Mouse (Mus musculus) cerebellum, adult 2 months (tissue): ENCODE measurements around the gene Dnaaf2. TPM values are rescaled to one million over a fixed set of nuclear protein-coding genes. Genes with fewer than 3 reads are reported as not detected.

Source experiments
- DNase-seq, 2 experiments: peaks; one replicate each; pipeline ENCODE4 v3.0.0; 2021
- H3K27ac ChIP-seq: fragments of 200-500 bp; 2 replicates; pipeline ENCODE4 v1.5.1; 2012; ENCODE audit warnings: low read length, control low read depth, inconsistent platforms; ENCODE audit not compliant: insufficient read depth
- H3K27me3 ChIP-seq: fragments of 200-500 bp; 2 replicates; pipeline ENCODE4 v1.6.1; 2012; ENCODE audit warnings: inconsistent platforms, mild to moderate bottlenecking, low read length, moderate library complexity; ENCODE audit not compliant: control insufficient read depth, insufficient read depth
- H3K4me1 ChIP-seq: fragments of 200-500 bp; 2 replicates; pipeline ENCODE4 v1.6.1; 2011; ENCODE audit warnings: low read length; ENCODE audit not compliant: control insufficient read depth, insufficient read depth
- H3K4me3 ChIP-seq: fragments of 200-500 bp; replicated peaks from 2 replicates; pipeline ENCODE3; 2011; ENCODE audit warnings: mild to moderate bottlenecking, low read depth, low read length, control low read depth; ENCODE audit not compliant: insufficient read depth
- CTCF ChIP-seq: fragments of 200-500 bp; IDR thresholded peaks from 2 replicates; pipeline ENCODE4 v1.5.1; 2011; ENCODE audit warnings: low read depth, mild to moderate bottlenecking, control low read depth, low read length, moderate library complexity, borderline replicate concordance; ENCODE audit not compliant: insufficient read depth
- POLR2A ChIP-seq: fragments of 200-500 bp; IDR thresholded peaks from 2 replicates; pipeline ENCODE4 v1.6.1; 2011; ENCODE audit warnings: low read length, control low read depth, borderline replicate concordance; ENCODE audit not compliant: insufficient read depth
- WGBS: fragments of 180-500 bp; shearing (Covaris S2); methylation state at CpG from one replicate; pipeline ENCODE4 v1.1.7; 2018; 5-methylcytosine and 5-hydroxymethylcytosine counted together
- polyA plus RNA-seq: library from polyadenylated mRNA; depleted of rRNA; stranded (reverse); fragments of >200 nt; gene quantifications from 2 replicates; pipeline ENCODE4 v1.2.3, GENCODE M21; 2012

Gene Dnaaf2
- polyA plus RNA-seq, 1 experiment, result 2.6 TPM

- H3K4me3 ChIP-seq, result no peak overlapping the region
- TF ChIP-seq CTCF (no peak), POLR2A (no peak)
- 93% methylated on average over 2 of the region's 2 CpGs for WGBS
- no peak for DNase-seq
- no peaks in the 10 kb centered on the region for H3K27me3 ChIP-seq
- no peak overlapping the region for H3K27ac ChIP-seq
- no peaks in the 10 kb centered on the region for H3K4me1 ChIP-seq
Observed at GRCm38 (mm10) chr12:69208520-69208919, 10.3 kb upstream of the Dnaaf2 start.

- H3K27ac ChIP-seq, result no peak overlapping the region
- WGBS, result 90% methylated on average over 7 of the region's 7 CpGs
- TF ChIP-seq CTCF, result no peak
- TF ChIP-seq POLR2A, result no peak
- no peak for DNase-seq
- no peak overlapping the region for H3K4me3 ChIP-seq
- no peaks in the 10 kb centered on the region for H3K27me3 ChIP-seq
- no peaks in the 10 kb centered on the region for H3K4me1 ChIP-seq
Observed at GRCm38 (mm10) chr12:69207926-69208325, 9.7 kb upstream of the Dnaaf2 start.

- WGBS, result 97% methylated on average over 8 of the region's 8 CpGs
- DNase-seq, result no peak
- Histone ChIP-seq H3K4me1 (no peaks in the 10 kb centered on the region), H3K4me3 (no peak overlapping the region), H3K27ac (no peak overlapping the region), H3K27me3 (no peaks in the 10 kb centered on the region)
- TF ChIP-seq CTCF (no peak), POLR2A (no peak)
Observed at GRCm38 (mm10) chr12:69207396-69207795, 9.2 kb upstream of the Dnaaf2 start.

- Histone ChIP-seq H3K27ac (no peak within 1 kb of the TSS), H3K4me1 (no peaks in the 10 kb centered on the region), H3K4me3 (no peak within 1 kb of the TSS), H3K27me3 (no peaks in the 10 kb centered on the region)
- WGBS, result 75% methylated on average over 16 of the region's 16 CpGs
- no peak for TF ChIP-seq CTCF
- DNase-seq, result no peak
Observed at GRCm38 (mm10) chr12:69204052-69204833, 6.0 kb upstream of the Dnaaf2 start, which contains the start of gene Gm49384. Gene Gm49384, minus strand, starts transcription at chr12:69204267.

DNA sequence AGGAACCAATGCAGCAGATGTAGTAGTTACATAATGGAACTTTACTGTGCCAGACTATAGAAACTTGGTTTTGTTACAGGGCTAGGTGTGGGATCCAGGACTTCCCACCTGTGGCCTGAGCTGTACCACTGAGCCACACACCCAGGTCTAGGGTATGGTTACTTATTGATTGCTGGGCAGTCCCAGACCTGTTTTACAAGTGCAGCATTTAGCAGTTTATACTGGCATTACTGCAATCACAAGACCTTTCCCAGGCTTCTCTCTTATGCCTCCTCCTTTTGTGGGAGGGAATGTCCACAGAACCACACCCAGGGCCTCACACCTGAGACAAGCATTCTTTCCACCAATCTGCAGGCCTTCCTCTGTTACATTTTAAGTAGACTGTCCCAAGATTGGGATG, 756 bp upstream of the Dnaaf2 start:
- DNase-seq, result no peak
- Histone ChIP-seq H3K4me3 (no peak overlapping the region), H3K4me1 (peaks cover 4% of the 10 kb centered on the region; the same call in 1 of the 2 replicates), H3K27me3 (no peaks in the 10 kb centered on the region), H3K27ac (no peak overlapping the region)
- TF ChIP-seq CTCF, result no peak
- no peak for TF ChIP-seq POLR2A

- Histone ChIP-seq H3K4me3 (peak overlapping the region; percentile 83), H3K4me1 (peaks cover 4% of the 10 kb centered on the region; the same call in 1 of the 2 replicates), H3K27ac (peak overlapping the region; percentile 74), H3K27me3 (no peaks in the 10 kb centered on the region)
- DNase-seq, result peak; percentile 52 to 64
- WGBS, result under 1% methylated on average over 94 of the region's 94 CpGs
- TF ChIP-seq CTCF, result no peak
- no peak for TF ChIP-seq POLR2A
Observed at GRCm38 (mm10) chr12:69197378-69198163, 658 bp downstream of the Dnaaf2 start.

- TF ChIP-seq POLR2A, result peak; percentile 72
- TF ChIP-seq CTCF, result no peak
- Histone ChIP-seq H3K4me1 (peaks cover 4% of the 10 kb centered on the region; the same call in 1 of the 2 replicates), H3K27me3 (no peaks in the 10 kb centered on the region), H3K27ac (peak within 1 kb of the TSS; percentile 74), H3K4me3 (peak within 1 kb of the TSS; percentile 83)
- DNase-seq, result peak; percentile 78 to 81
- under 1% methylated on average over 73 of the region's 75 CpGs for WGBS
Observed at GRCm38 (mm10) chr12:69196444-69197377, 1.5 kb downstream of the Dnaaf2 start, which contains the start of gene Gm49383. Gene Gm49383, minus strand, starts transcription at chr12:69197104.
